Mouse (Mus musculus): ENCODE data around the gene Il27ra. TPM values are rescaled to one million over a fixed set of nuclear protein-coding genes. Genes with fewer than 3 reads are reported as not detected.

The Il27ra gene
- total RNA-seq, 2 experiments from 2014 or later, result 2.3 to 2.9 TPM

DNA sequence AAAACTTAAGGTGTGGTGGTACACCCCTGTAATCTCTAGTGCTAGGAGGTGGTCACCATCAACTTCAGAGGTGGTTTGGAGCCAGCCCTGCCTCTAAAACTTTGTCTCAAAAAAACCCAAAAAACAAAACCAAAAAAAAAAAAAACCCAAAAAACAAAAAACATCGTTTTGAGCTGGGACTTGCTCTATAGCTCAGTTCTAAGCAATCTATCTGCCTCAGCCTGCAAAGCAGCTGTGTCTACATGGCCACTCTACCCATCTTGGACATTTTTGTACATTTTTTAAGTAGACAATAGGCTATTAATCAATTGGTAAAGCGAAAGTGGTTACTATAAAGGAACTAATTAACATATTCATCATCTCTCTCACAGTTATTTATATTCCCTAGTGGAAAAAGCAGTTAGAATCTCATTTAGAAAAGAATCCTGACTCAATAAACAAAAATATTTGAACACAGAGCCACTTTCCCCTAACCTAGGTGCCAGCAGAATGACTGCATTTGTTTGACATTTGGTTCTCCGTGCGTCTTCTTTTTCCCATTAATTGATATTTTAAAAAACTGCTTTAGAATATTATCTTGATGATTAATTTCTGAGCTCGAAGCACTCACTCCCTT lies 23.2 kb upstream of the Il27ra start:
- DNase-seq, result no peak

- DNase-seq, result no peak
These were observed 22.6 kb upstream of the Il27ra start, which contains the start of gene Gm10643 for GRCm38 (mm10) chr8:84065037-84065436. TSS of gene Gm10643 (minus strand) at chr8:84065137.

GRCm38 (mm10) chr8:84063861-84064610 lies 21.6 kb upstream of the Il27ra start:
- DNase-seq, result no peak

DNA sequence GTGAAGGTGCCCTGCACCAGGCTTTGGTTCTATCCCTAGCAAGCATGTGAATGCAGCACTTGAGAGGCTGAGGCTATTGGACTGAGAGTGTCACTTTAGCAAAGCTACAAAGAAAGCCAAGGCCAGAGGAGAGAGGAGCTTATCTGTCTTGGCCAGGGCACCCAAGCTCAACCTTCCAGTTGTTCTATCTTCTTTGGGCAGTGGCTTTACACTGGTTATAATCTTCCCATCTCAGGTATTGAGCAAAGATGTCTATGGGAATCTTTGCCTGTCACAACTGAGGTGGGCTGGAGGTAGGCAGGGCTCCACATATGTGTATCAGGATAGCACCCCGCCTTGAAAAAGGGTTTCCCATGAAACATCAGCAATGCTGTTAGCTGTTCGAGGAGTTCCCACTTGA lies 17.9 kb upstream of the Il27ra start:
- no peak for DNase-seq

GRCm38 (mm10) chr8:84059226-84059625 lies 16.8 kb upstream of the Il27ra start:
- DNase-seq, result no peak

DNA sequence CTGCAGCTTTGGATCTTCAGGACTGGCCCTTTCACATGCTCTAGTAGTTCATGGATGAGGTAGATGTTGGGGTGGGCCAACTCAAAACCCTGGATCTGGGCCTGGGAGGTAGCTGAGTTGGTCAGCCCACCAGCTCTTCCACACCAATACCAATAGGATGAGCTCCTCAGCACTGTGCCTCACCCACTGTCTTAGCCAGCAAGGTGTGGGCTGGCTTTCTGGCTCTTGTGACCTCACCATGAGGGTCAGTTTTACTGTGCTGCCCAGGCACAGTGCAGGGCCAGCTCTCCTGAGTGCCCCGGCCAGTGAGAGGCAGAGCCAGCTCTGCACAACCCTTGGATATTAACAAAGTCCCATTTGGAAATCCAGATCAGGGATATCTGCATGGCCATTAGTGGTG lies 15.4 kb upstream of the Il27ra start:
- no peak for DNase-seq

DNA sequence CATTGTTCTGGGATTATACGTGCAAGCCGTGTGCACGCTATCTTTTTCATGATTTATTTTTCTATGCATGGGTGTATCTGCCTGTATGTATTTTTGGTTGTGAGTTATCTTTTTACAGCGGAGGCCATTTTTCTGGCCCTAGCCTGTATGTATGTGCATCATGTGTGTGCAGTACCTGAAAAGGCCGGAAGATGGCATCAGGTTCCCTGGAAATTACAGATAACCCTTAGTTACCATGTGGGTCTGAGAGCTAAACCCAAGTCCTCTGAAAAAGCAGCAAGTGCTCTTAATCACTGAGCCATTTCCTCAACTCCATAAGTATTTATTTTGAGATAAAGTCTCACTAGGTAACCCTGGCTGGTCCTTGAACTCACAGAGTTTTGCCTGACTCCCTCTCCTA lies 10.8 kb upstream of the Il27ra start:
- DNase-seq, result no peak

DNA sequence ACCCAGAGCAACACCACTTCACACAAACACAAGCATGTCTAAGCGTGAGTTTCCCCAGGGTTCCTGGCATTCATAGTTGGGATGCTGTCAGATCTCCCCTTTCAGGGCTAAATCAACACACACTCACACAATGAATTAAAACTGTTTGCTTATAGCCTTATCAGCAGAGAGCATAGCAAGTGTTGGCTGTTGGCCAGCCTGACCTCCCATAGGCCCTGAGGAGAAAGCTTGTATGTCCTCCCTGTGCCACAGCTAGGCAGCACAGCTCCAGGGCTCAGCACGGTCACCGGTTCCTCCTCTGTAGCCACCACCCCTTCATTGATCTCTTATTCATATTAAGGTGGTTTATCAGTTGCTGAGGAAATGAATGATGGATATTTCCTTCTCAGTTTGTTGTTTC lies 10.4 kb upstream of the Il27ra start:
- DNase-seq, result no peak

GRCm38 (mm10) chr8:84048171-84048570 lies 5.8 kb upstream of the Il27ra start:
- no peak for DNase-seq

- no peak for DNase-seq
These were observed 4.1 kb upstream of the Il27ra start for GRCm38 (mm10) chr8:84046505-84046904.

DNA sequence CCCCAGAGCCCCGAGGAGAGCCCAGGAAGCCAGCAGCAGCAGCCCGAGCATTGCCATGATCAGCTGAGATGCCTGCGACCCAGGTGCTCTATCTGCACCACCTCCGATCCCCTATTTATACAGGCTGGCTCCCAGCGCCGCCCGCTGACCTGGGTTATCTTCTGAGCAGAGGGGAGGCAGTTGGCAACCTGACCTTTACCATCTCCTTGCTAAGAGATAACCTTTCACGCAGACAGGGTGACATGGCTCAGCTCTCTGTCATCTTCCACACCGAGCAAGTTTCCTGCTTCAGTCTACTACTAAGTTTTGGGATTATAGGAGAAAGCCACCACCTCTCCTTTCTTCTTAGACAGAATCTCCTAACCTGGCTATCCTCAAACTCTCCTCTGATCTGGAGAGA lies 2.5 kb upstream of the Il27ra start, which contains the start of gene Rln3:
Rln3 (minus strand) TSS at position 101 of the 400 bp plus-strand sequence.
- DNase-seq, result no peak

GRCm38 (mm10) chr8:84044103-84044502 lies 1.7 kb upstream of the Il27ra start:
- no peak for DNase-seq

GRCm38 (mm10) chr8:84042948-84043342 lies 556 bp upstream of the Il27ra start:
- DNase-seq, result no peak

DNA sequence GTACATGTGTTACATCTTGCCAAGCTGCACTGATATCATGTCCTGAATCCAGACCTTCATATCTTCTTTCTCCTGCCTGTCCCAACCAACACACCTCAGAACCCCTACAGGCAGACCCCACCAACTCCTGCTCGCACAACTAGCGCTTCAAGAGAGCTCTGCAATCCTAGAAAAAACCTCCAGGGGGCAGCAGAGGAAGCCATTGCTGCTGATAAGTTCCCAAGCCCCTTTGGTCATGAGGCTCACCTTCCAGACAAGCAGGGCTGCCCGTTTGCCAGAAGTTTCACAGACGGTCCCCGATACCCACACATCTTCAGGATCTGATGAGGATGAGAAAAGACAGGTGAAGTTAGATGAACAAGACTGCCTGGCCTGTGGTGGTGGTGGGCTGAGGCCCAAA lies 3.3 kb downstream of the Il27ra start:
- peak; percentile 68 to 71 for DNase-seq

- no peak for DNase-seq
These were observed 4.4 kb downstream of the Il27ra start for GRCm38 (mm10) chr8:84038015-84038414.

DNA sequence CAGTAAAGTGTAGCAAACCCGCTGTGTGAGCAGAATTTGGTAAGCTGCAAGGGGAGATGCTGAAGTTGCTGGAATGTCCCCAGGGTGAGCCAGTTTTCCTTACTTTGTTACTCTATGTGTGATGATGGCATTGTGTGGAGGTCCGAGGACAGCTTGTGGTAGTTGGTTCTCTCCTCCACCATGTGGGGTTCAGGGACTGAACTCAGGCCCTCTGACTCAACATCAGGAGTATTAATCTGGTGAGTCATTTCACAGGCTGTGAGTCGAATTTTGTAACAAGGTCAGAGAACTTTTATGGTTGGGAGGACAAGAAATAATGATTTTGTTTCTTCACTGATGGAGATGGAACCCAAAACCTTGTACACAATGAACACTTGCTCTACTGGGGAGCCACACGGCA lies 9.6 kb downstream of the Il27ra start:
- no peak for DNase-seq

GRCm38 (mm10) chr8:84029272-84029671 lies 13.1 kb downstream of the Il27ra start:
- DNase-seq, result no peak

DNA sequence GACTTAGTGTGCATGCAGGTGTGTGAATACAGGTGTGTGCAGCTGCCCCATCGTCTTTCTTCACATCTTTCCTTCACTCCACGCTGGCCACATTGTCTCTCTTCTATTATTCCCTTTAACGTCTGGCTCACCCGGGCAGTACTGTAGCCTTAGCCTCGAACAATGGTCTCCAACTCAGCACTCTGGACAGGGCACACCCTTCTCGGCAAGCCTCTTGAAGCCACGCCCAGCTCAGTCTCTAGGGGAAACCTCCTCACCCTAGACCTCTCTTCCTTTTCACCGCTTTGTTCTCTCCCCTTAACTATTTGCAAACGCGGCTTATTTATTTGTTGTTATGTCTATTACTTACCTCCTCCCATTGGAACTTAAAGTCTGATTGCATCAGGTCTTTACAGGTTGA lies 14.9 kb downstream of the Il27ra start:
- DNase-seq, result no peak

DNA sequence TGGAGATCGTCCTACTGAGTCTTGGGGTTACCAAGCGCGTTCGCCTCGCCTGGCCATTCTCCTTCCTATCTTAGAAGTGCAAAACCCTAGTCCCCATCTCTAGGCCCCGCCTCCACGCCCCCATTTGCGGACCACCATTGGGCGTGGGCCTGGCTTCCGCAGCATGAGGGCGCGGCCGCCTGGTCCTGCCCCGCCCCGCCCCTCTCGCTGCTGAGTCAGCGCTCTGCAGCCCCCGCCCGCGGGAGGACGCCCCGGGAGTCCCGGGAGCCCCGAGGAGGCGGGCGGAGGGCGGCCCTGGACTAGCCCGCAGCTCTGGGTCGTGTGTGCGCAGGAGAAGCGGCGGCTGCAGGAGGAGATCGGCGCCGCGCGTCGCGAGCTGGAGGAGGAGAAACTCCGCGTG lies 16.5 kb downstream of the Il27ra start:
- no peak for DNase-seq

DNA sequence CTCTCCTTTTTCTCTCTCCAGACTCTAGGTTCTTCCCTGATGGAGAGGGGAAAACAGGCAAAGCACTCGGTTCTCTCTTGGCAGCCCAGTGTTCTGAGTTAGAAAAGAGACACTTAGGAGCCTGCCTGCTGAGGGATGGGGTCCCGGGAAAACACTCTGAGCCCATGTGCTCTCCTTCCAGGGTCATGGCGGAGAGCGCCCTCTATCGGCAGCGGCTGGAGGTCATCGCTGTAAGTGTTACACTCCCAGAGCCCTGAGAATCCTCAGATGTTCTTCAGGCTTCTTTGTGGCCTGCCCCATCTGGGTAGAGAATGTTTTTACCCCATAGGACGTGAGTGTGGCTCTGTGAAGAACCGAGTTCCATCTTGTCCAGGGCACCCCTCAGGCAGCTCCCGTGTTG lies 18.2 kb downstream of the Il27ra start:
- DNase-seq, result no peak

- DNase-seq, result no peak
These were observed 18.8 kb downstream of the Il27ra start for GRCm38 (mm10) chr8:84023631-84024030.

DNA sequence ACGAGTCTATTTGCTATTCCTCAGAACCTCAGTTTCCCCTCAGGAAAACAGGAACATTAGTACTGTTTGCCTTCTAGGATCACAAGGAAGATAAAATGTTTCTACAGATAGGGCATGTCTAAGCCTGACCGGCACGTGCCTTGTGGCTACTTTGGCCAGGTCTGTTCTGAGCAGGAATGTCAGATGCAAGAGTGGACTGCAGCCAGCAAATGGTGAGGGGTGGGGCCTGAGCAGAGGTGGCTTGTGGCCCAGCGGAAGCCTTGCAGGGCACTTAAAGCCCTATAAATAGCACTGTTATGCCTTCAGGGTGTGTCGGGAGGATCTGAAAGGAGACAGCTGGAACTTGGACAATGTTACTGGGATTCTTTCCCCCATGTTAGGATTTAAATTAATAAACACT lies 19.3 kb downstream of the Il27ra start:
- DNase-seq, result no peak

- DNase-seq, result no peak
These were observed 20.8 kb downstream of the Il27ra start for GRCm38 (mm10) chr8:84021569-84021968.

DNA sequence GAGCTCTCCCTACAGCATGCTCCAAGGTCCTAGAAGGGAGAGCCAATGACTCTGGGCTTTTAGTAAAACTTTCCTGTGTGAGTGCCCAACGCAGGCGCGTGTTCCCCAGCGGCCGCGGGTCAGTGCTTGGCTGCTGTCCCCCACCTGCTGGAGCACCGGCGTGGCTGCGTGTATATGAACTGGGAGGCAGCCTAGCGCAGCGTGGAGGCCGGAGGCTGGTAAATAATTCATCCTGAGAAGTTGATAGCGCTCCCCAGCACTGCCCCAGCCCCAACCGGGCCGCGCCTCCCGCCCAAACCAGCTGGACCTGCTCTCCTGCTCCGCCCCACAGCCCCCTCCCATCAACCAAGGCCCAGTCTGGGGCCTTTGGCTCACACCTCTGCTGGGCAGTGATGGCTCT lies 21.3 kb downstream of the Il27ra start, which contains the start of gene Palm3:
Palm3 (plus strand) TSS at position 376 of the 400 bp plus-strand sequence.
- no peak for DNase-seq

All from layer of hippocampus, postnatal 36 days (tissue).